Mouse (Mus musculus): Measurements from ENCODE around the gene Ak5. TPM values are rescaled to one million over a fixed set of nuclear protein-coding genes. Genes with fewer than 3 reads are reported as not detected.

Gene Ak5
- total RNA-seq, 1 experiment from 2014 or later = 5.8 TPM

DNA sequence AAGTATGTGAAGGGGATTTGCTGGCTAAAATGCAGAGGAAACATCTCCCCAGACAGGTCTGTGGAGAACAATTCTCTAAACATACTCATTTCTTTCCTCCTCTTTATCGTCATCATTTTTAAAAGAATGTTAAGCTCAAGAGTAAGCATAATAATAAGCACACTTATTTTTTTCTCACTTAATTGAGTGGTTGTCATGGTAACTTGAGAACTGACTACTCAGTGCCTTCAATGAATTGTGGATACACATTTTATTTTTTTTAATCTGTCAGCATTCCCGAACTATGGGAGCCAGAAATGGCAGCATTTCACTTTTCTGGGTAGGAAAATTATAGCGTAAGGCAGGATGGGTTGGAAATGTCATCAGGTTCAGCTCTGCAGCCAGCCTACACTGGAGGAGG is 151.6 kb downstream of the Ak5 start:
- DNase-seq = no peak

DNA sequence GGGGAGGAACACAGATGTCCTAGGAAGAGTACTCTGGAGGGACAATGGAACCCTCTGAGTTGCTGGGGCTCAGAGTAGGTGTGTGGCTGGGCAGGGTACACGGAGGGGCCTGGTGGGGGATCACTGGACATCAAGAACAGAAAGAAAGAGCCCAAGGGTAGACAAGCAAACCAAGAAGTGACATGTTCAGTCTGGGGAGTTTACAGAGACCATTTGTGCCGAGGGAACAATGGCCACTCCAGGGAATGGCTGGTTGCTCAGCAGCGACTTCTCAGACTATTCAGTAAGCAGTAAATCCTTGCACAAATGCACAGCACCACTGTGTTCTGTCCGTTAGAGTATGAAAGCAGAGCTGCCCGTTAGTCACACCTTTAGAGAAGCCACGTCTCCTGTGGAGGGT is 152.2 kb downstream of the Ak5 start:
- DNase-seq = no peak

DNA sequence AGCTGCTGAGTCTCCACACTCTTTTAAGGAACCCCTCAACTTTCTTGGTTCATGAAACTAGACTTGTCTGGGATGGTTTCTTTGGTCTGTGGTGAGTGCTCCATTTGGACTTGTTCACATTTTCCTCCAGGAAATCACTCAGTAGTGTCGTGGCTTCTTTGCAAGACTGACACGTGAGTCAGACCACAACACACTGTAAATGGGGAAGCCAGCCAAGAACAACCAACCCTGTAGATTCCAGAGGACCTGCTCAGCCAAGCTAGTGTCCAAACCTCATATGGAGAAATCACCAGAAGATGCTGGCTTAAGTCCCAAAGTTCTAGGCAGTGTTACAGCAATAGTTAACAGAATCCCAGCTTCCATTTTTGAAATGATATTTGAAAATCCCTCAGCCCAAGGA is 155.6 kb downstream of the Ak5 start:
- DNase-seq = peak; percentile 32

DNA sequence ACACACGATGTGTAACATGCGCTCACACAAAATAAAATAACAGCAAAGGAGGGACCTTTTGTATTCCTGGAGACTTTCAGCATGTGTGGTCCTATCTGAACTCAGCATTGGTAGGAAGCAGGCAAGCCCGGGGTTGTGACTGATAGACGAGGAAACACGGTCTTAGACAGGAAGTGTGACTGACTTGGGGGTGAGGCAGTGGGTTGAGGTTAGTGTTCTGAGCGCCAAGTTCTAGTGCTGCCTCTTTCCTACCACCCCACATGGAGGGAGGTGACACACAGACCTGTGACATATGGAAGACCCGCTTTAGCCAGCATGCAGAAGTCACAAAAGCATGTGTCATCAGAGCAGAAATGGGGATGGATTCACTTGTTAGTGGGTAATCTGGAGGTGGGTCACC is 158.9 kb downstream of the Ak5 start:
- no peak for DNase-seq

DNA sequence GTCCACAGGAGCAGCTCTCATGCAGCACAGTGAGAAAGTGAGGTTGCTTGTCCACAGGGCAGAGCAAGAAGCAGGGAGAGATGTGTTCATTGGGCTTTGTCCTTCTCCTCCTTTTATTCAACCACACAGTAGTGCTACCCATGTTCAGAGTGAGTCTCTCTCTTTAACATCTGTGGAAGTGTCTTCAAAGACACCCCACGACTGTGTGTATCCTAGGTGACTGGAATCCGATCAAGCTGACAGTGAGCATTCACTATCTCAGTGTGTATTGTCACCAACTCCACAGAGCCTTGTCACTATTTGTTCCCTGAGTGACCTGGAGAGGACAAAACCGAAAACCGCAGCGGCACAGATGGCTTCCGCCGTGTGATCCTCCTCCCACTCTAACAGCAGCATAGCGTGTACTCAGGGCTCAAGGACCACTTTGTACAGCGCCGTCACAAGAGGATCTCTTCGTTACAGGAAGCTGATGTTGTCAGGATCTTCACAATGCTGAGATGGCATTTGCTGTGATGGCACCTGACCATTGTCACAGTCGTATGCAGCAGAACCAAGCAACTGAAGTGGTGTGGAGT is 159.7 kb downstream of the Ak5 start:
- no peak for DNase-seq

DNA sequence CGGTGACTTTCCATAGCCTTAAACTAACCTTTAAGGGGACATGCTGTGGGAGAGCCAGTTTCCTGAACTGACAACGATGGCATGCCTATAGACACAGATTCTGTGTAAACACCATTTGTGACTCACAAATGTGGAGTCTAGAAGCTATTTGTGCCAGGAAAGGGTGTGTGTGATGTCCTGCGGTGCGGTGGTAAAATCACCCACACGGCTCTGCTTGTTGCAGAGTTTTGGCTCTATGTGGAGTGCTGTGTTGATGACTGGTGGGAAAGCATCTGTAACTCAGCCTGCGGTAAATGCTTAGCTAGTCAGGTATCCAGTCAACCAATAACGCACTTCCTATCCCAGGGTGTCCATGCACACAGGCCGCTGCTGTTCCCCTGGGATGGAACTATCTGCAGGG is 160.3 kb downstream of the Ak5 start:
- DNase-seq = no peak

DNA sequence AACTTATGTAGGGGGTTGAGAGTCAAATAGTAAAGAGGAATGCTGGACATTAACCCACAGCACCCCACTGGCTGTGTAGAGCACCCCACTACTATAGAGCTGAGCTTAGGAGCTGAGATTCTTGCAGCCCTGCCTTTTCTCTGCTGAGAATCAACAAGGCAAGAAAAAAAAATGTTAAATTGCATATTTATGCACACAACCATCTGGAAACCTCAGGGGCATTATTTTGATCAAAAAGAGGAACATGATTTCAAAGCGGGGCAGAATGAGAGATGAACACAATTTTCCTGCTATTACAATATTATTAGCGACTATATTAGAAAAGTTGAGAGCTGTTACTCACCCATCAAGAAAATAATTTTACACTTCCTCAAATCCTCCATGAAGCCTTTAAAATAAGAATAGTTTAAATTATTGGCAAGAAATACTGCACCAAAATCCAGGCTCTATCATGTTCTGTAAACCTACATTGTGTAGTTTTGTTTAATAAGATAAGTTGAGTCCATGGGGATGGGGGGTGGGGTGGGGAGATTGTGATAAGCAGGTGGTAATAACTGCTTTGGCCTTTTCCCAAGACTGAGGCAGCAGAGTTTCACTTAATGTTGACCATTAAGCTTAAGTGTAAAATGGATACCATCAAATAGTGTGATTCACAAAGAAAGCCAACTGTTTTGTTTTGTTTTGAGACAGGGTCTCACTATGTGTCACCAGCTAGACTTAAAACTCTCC is 169.0 kb downstream of the Ak5 start:
- no peak for DNase-seq

DNA sequence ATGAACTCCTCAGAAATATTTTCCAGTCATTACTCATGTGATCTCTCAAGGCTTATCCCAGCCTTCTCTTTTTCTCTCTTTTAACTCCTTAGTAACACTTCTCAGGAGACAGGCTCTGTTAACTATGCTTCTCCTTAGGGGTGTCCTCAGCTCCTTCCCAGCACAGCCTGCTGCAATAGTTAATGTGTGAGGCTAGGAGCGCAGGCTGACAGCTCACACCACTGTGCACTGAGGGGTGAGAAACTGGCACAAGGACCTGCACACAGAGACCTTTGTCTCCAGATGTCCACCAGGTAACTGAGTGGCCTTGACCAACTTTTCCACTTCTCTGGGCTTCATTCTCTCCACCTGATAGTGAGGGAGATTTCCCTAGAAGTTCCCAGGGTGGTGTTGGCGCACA is 170.3 kb downstream of the Ak5 start:
- no peak for DNase-seq

DNA sequence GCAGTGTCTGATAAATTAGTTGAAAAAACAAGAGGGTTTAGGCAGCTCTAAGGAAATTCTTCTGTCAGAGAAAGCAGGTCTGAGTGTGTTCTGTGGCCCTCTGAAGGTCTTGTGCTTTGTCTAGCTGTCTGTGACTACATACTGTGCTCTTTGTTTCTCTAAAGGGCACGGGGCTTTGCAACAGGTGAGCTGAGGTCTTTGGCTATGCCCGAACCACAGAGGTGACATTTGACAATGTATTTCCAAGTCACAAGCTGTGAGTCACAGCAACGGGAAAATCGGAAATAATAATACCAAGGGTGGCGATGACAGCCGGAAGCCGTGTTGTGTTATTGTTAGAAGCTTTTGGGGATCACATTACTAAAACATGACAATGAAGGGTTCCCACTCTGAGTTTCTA is 171.1 kb downstream of the Ak5 start:
- DNase-seq = no peak

DNA sequence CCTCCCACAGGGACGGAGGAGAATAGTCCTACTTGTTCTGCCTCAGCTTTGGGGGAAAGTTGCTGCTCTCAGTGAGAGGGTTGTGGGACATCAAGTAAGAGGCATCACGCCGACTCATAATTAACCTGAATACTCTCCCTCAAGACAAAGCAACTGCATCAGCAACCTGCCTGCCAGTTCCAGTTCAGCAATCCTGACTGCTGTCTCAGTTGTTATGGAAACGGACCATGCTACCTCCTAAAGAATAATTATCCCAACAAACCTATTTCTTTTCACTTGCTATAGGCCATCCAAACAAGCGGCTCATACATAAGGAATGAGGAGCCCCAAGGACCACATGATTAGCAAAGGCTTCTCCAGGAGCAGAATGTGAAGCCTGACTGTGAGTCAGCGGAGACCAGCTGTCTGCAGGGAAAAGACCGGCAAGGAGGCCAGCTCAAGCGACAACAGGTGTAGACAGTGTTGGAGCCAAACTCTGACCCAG is 172.7 kb downstream of the Ak5 start:
- DNase-seq = no peak

DNA sequence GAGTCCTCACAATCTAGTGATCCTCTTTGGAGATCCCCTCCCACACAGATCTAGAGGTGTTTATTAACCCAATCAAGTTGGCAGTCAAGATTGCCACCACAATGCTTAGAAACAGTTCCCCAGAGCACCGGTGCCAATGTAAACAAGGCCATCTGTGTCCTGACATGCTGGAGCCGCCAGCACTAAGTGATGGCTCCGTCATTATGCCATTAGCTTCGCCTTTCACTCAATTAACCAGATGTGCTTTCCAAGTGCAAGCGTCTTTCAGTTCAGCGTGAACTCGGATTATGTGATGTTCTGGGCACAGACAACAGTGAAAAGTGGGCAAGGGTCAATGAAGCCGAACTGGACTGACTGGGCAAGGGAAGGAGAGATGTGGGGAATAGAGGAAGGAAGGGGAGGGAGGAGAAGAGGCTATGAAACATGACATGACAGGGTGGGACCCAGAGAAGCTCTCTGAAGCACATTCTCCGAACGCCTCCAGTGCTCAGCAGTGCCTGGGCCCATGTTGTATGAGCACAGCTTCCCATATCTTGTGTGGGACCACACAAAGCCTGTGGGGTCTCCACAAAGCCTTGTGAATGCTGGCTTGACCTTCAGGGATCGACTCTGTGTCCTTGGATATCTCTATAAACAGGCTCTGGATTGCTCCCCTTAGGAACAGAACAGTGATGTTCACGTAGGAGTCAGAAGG is 173.3 kb downstream of the Ak5 start:
- no peak for DNase-seq

DNA sequence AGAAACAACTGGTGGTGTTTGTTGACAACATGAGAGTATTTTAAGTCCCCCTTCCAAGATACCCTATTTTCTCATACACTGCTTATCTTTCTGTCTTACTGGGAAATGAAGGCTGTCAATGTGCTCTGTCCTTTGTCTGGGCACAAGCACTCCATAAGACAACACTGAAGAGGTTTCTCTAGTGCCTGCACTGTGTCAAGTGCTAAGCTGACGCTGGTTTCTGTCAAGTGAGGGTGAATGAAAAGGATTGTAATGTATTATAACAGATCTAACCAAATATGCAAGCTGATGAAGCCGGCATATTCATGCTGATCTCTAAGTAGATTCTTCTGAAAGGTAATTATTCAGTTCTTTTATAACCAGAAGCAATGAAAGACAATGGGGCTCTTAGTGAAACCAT is 174.3 kb downstream of the Ak5 start:
- no peak for DNase-seq

DNA sequence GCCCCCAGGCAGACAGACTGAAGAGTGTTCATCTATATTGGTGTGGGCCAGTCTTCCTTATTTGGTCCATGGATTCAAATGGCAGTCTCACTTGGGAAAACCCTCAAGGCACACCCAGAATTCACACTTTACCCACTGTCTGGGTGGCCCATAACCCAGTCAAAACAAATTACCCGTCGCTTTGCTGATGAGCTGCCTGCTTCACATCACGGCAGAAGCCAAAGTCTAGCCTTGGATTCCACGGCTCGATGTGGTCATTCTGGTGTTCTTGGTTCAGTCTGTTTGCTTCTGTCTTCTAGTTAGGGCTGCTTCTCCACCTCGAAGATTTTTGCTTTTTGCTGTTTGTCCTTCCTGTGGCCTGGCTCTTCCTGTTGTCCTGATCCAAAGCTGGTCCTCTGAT is 175.9 kb downstream of the Ak5 start:
- no peak for DNase-seq

DNA sequence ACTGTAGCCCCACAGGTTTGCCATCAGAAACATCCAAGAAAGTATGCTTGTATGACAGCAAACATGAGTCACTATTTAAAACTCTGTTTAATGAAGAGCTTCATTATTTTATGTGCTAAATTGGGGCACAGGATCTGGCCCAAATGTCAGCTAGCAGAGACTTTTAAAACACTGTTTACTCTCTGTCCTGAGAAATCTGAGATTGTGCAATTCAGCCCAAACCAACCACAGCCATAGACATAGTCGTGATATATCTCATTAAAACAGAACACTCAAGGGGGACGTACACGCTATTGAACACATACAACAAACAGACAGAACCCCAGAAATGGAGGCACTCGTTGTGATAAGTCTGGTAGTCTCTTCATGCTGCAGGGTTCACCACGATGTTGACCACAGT is 177.7 kb downstream of the Ak5 start:
- DNase-seq = no peak

DNA sequence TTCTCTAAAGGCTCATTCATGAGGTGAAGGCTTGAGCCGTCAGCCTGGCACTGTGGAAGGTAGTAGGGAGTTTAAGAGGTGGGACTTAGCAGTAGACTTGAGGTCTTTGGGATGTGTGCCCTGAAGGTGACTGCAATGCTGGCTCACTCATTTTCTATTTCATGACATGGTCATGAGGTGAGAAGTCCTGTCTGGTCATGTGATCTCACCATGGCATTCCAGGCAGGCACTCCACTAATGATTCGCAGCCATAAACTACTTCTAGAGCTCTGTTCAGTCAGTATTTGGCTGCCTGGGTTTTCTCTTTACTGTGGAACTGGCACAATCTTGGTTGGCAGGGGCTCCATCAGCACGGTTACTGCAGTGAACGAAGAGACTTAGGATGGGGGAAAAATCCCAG is 179.2 kb downstream of the Ak5 start:
- no peak for DNase-seq

DNA sequence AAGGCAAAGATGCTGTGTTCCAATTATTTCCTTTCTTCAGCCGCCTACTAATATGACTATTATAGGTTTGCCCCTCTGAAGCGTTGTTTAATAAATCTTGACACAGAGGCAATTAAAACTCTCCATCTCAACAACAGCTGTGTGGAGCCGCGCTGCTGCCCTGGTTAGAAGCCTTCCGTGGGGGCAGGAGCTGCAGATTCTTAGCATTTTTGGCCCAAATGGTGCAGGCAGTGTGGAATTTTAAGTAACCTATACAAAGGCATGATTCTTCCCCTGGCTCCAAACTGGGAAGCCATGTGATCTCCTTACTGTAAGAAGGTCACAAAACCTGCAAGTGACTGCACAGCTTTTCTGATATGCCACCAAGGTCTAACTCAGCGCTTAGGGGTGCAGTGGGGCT is 184.0 kb downstream of the Ak5 start:
- no peak for DNase-seq

DNA sequence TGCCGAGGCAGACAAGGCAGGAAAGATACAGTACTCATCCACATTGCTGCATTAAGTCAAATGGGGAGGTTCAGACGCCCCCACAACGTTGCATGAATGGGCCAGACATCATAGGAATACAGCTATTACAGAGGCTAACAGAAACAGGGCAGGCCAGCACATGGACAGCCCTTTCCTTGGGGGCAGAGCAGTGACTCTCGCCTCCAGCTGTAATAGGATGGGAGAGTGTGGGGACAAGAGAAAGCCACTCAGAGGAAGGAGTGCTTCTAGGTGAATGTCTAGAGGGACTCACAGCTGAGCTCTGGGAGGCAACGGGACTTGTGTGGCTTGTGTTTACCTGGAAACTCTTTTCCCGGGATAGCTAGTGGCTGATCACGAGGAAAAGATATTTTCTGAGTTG is 184.4 kb downstream of the Ak5 start:
- DNase-seq = no peak

DNA sequence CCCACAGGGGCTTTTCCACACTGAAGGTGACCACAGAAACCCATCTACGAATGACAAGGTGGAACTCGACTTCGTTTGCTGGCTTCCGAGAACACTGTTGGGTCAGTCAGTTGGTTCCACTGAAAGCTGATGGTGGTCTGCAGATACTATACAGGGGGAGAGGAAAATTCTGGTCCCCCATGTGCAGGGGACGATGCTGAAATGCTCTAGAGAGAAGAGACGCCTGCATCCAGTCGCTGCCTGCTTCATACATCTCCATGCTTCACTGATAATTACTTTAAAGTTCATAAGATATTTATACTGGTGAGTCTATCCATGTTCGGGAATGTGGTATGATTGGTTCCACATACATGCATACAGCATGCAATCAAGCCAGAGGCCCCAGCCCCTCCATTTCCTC is 186.0 kb downstream of the Ak5 start:
- DNase-seq = no peak

DNA sequence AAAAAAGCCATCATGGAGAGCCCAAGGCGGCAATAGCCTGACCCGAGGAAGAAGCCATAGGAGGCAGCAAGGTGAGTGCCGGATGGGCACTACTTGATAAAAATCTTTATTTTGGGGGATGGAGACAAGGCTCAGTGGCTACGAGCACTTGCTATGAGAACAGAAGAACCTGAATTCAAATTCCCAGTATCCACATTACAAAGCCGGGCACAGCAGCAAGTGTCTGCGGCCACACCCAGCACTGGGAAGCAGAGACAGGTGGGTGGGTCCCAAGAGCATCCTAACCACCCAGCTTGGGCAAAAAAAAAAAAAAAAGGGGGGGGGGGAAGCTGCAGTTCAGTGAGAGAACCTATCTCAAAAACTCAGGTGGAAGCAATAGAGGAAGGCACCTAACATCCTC is 187.8 kb downstream of the Ak5 start:
- DNase-seq = no peak

DNA sequence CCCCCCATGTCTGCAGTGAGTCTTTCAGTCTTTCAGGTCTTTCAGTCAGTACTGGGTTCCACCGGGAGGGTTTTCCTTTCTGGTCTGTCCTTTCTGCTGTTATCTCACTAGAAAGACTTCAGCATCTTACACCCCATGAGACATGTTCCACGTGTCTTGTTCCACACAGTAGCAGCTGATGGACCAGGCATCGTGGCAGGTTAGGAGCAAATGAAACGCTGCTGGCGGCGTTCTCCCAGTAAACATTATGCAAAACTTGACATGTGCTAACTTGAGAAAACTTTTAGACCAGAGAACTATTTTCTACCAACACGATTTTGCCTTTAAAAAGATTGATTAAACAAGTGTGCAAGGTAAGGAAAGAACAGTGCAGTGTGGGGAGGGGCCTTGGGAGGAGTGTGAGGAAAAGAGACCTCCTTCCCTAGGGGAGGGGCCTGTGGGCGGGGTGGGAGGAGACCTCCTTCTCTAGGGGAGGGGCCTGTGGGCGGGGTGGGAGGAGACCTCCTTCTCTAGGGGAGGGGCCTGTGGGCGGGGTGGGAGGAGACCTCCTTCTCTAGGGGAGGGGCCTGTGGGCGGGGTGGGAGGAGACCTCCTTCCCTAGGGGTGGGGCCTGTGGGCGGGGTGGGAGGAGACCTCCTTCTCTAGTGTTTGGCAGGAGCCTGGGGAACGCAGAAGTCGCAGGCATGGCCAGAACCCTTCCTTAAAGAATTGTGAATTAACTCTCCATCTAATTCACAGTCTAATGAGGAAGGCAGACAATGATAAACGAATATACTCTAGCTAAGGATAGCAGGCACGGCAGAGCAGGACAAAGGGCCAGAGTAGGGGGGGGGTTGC is 189.3 kb downstream of the Ak5 start:
- DNase-seq = peak; percentile 40

DNA sequence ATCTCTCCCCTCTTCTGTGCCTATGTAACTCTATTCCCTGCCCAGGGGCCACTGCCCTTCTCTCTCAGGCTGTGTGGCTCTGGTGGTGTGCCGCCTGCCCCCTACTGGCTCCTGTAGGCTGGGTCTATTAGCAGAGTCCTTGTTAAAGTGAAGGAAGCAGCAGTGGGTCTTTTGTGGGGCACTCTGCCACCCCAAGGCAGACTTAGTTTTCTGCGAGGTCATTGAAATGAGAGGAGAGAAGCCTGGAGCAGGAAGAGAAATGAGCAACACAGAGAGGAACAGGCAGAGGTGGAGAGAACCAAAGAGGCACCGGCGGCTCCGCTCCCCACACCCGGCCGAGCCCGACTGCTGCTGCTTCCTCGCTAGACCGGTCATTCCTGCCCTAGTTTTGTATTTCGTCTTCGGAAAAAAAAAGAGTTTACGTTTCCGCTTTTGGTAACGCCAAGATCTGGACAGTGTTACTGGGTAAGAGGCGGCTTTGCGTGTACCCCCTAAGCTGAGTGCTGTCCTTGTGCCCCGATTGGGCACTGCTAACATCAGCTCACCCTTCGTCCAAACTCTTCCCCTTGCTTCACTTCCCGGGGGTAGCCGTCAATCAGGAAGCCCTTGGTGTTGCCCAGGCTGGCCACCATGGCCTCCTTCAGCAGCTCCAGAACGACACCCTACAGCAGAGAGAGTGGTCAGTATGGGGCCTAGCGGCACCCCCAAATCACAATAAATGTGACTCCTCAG is 190.2 kb downstream of the Ak5 start:
- peak; percentile 60 for DNase-seq

DNA sequence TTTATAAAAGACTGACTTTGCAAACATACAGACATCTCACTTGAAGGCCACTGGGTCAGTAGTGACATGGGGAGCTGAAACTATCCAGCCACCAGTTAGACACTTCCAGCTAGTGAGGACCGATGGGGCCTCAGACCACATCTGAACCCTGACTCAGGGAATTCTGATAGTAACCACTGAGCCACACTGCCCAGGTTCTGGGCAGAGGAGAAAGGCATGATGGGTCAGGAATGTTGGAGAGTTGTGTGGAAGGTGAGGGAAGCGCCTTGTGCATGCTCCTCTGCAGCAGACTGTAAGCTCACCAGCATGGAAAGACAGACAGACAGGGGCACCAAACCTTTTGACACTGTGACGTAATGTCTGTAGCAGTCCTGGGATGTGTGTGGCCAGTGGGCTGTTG is 192.3 kb downstream of the Ak5 start:
- no peak for DNase-seq

Measured in adrenal gland, postnatal 25 days (tissue).